Mouse (Mus musculus): ENCODE measurements around the gene Elavl4. TPM values are rescaled to one million over a fixed set of nuclear protein-coding genes. Genes with fewer than 3 reads are reported as not detected.

Elavl4 gene
- total RNA-seq, 2 experiments from 2014 or later = 1.3 TPM; not detected in 1

DNA sequence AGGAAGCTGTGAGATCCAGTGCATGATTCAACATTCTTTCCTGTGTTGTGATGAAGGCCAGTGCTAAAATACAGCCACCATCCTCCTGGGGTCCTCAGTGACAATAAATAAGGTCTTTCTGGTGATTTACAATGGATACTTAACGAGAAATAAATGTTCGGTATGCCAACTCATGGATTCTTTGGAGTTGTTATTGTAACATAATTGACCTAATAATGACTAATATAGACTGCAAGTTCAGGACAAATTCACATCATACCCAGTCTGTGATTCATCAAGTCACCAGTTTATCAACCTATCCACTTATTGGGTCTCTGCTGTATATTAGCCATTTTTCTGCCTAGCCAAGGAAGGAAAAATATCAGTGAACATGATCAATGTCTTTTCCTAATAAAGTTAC is 174.4 kb downstream of the Elavl4 start:
- no peak for ATAC-seq (replicated peaks; ENCODE audit: poor library complexity)

DNA sequence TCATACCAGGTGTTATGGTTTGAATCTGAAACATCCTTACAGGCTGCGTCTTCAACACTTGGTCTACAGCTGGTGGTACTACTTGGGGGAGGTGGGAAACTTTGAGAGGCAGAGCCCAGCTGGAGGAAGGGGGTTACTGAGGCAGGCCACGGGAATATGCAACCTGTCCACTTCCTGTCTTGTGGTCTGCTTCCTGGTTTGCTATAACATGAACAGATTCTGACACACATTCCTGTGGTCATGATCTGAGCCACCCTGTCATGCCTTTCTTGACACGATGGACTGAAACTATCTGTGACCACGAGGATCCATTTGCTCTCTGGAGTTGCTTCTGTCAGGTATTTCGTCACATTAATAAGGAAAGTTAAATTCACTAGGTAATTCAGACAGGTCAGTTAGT is 179.7 kb downstream of the Elavl4 start:
- ATAC-seq (replicated peaks; ENCODE audit: poor library complexity) = no peak

DNA sequence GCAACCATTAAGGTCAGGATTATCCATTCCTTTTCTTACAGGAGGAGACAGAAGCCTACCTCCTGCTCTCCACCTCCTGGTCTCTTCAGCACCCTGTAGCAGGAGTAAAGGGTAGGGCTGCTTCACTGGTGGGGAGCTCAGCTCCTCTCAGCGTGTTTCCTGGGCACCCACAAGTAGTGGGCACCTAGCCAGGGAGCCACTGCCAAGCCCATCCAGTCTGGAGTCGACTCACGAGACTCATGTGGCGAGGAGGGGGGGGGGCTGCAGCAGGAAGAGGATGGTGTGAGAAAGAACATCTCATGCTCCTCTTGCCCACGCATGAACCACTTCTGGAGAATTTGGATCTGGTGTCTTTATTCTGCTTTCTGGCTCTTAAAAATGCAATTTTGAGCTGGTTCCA is 186.5 kb downstream of the Elavl4 start:
- no peak for ATAC-seq (replicated peaks; ENCODE audit: poor library complexity)

DNA sequence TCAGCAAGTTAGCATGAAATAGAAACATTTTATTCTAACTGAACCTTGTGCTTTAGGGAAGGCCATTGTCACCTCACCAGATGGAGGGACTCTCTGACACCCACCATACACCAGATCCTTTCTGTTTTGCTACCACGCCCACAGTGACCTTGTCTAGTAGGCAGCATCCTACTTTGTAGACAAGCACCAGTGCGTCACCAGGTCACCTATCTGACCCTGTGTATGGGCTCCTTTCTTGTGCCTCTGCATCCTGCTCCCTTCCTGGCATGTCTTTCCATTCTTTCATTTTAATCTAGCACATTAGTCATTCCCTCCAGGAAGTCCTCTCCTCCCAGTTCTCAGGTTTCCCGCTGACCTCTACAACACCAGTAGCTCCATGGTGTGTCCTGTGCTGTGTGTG is 190.1 kb downstream of the Elavl4 start:
- ATAC-seq (replicated peaks; ENCODE audit: poor library complexity) = no peak

DNA sequence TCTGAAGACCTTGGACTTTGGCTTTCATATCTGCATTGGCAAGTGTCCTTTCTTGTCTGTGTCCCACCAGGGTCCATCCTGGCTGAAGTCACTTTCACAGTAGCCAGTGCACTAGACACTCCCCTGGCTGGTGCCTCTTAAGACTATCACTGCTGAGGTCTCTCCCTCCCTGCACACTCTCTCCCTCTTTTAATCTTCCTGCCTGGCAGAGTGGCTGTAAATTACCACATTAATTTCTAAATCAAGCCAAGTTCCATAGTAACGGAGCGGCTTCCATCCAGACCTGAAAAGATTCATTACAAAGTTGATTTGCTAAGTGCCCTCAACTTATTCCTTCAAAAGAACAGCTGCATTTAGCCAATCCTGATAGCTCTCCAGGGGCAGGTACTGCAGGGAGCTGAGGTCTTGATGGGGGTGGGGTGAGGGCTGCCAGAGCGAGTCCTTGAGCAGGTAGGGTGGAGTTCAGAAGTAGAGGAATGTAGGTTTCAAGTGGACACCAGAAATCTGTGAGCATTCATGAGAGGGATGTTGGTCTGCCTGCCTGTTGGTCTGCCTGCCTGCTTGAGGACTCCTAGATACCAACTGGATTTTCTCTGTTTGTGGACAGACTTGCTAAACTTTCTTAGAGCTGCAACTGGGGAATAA is 194.1 kb downstream of the Elavl4 start:
- ATAC-seq (replicated peaks; ENCODE audit: poor library complexity) = no peak

DNA sequence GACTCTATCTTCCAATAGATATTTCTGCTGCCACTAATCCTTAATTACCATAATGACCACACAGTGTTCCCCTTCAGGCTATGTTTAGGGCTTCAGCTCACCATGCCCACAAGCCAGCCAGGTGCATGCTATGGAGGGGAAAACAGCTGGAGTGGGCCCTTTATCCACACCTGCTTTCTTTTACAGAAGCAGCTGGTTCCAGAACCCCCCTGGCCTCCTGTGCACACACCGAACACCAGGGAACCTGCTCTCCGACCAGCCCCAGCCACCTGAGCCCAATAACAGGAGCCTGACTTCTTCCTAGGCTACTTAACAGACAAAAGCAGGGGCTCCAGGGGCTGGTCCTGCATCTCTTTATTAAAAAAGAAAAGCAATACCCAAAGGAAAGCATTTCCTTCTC is 195.8 kb downstream of the Elavl4 start:
- ATAC-seq (replicated peaks; ENCODE audit: poor library complexity) = no peak

Other genes with a start within 250 kb of the Elavl4 start
- not detected in 2 replicates for gene Agbl4, start 45.8 kb upstream of the Elavl4 start, total RNA-seq (2015)
- not detected in 2 replicates for gene Agbl4, start 45.8 kb upstream of the Elavl4 start, total RNA-seq (2017)